Mouse (Mus musculus) lung, adult 2 months (tissue): ENCODE measurements at regions not wholly inside any gene's neighbourhood (a gene's known extent, or its start where the extent isn't known, plus 50 kb on each side); places are given as distances from the start of the nearest gene placed in this dataset.

Experiments used
- CTCF ChIP-seq: fragments of 200-500 bp; IDR thresholded peaks from 2 replicates; pipeline ENCODE4 v1.5.1; 2011; ENCODE audit warnings: mild to moderate bottlenecking, low read length, control low read depth; ENCODE audit not compliant: insufficient read depth
- POLR2A ChIP-seq: fragments of 200-500 bp; IDR thresholded peaks from 2 replicates; pipeline ENCODE4 v1.6.1; 2011; ENCODE audit warnings: low read depth, mild to moderate bottlenecking, control low read depth, low read length, borderline replicate concordance; ENCODE audit errors: extremely low read depth

GRCm38 (mm10) chr17:84026110-84026509, 161.6 kb downstream of the Zfp36l2 start:
- TF ChIP-seq POLR2A (no peak), CTCF (no peak)
